Mouse (Mus musculus) left cerebral cortex, postnatal 10 days (tissue): ENCODE results near the gene 2210016L21Rik. TPM values are rescaled to one million over a fixed set of nuclear protein-coding genes. Genes with fewer than 3 reads are reported as not detected.
"Not testable (repeated sequence)": the region's sequence is repeated elsewhere in the genome, so short reads cannot be mapped to it uniquely, and the experiment has no call there.

ENCODE experiments used
- DNase-seq, 2 experiments: peaks; one replicate each; pipeline ENCODE4 v3.0.0; 2021 to 2022; ENCODE audit warnings: low spot score in 2 of 2, mixed read lengths in 1 of 2; ENCODE audit errors: extremely low spot score in 1 of 2
- intact Hi-C: fragments of 180-260 bp; cut with DNase I; formaldehyde crosslinking; loops from one replicate; pipeline ENCODE4 v1.15.1; 2025
- total RNA-seq, 2 experiments: library from RNA; stranded (reverse); gene quantifications; 2 replicates each; pipeline ENCODE4 v1.2.3; 2021

Gene 2210016L21Rik
- total RNA-seq, 2 experiments from 2014 or later = 203 to 206 TPM

DNA sequence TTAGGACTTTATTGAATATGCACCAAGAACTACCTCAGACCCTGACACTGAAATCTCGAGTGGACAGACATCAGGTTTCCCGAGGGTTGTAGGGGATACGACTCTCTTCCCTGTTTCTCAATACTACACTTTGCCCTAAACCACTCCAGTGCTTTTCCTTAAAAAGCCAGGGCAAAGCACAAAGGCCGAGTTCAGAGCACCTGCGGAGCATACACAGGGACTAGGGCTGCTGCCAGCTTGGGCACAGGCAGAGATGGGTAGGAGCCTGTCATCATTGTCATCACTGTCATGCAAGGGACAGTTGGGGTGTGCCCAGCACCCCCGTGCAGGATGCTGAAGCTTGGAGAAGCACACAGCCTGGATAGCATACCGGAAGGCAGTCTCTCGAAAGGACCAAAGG, 8.8 kb upstream of the 2210016L21Rik start:
- intact Hi-C loops = no loop called here
- DNase-seq = no peak

DNA sequence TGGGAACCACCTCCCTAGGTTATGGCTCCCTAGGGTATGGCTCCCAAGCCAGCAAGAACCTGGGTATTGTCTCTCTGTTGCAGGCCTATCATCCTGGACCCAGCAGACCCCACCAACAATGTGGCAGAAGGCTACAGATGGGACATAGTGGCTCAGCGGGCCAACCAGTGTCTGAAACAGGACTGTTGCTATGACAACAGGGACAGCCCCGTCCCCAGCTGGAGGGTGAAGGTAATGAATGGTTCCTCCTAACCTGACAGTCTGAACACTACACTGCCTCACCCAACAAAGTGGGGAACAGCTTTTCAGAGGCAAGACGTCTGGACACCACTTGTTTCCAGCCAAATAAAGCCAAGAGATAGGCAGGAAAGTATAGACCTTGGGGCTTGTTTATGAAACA, 6.1 kb upstream of the 2210016L21Rik start:
- intact Hi-C loops = no loop called here
- DNase-seq = no peak

DNA sequence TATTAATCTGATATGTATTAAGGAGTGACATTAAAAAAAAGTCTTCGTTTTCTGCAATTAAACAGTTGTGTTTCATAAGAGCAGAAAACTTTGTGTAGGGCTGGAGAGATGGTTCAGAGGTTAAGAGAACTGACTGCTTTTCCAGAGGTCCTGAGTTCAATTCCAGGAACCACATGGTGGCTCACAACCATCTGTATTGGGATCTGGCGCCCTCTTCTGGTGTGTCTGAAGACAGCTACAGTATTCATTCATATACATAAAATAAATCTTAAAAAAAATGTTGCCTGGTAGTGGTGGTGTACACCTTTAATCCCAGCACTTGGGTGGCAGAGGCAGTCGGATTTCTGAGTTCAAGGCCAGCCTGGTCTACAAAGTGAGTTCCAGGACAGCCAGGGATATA, 820 bp upstream of the 2210016L21Rik start:
- intact Hi-C loops, DNase-seq: not testable (repeated sequence)

DNA sequence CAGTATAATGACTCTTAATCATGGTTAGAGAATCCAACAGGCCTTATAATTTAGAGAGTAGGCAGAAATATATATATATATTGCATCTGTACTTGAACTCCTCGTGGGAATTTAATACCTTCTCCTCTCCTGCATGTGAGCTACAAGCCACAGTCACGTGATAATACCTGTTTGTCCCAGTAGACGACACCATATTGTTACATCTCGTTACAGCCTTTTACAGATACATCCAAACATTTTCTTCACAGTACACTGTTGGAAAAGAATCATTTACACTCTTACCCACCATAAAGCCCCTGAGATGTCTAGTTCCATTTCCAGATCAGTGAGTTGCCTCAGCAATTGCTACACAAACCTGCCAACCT, 790 bp downstream of the 2210016L21Rik start:
- DNase-seq = no peak
- intact Hi-C loops = no loop called here

DNA sequence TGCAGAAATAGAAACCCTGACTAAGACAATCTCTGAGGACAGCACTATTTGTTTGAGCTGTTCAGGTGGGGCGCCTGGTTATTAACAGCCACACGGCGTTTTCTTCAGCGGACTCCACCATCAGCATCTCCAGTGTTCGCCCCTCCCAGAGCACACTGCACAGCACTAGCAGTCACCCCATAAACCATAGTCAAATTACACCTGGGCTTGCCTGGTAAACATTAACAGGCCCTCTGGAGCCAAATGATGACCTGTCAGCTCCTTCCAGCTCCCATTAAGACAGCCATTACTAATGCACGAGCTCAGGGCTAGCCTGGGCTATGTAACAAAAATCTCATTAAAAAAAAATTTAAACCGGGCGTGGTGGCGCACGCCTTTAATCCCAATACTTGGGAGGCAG, 3.1 kb downstream of the 2210016L21Rik start:
- DNase-seq = no peak
- intact Hi-C loops = no loop called here

DNA sequence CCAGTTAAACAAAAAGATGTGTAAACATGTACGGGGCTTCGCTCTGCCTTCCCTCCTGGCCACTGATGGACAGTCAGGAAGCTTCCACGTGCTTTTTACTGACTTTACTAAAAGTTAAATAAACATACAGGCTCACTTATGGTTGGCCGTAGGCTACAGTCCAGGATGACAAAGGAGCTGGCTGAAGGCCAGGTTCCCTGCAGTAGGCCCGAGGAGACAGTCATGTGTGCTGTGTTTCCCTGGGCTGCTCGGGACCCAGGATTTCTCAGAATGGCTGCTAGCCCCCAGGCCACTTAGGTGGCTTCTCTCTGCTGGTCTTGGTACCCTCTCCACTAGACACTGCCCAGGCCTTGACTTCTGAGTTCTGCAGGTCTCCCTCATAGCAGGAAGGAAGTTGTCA, 6.9 kb downstream of the 2210016L21Rik start:
- intact Hi-C loops = no loop called here
- peak in 1 of 2 experiments; percentile 83 for DNase-seq

DNA sequence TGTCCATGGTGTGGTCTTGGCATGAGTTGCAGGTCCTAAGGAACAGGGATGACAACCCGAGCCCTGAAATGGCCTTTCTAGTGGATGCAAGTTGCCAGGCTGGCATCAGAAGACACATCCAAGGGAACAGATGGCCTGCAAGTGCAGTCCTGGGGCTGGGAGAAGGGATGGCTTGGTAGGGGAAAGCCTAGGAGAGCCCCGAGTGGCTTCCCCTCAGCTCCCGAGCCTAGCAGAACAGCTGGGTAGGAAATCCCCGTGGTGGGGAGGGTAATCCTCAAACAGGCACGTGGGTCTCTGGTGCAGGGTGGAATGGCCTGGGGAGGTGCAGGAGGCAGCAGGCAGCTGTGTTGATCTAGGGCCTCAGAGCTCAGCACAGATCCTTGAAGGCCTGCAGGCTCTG, 7.4 kb downstream of the 2210016L21Rik start:
- intact Hi-C loops = no loop called here
- no peak for DNase-seq

DNA sequence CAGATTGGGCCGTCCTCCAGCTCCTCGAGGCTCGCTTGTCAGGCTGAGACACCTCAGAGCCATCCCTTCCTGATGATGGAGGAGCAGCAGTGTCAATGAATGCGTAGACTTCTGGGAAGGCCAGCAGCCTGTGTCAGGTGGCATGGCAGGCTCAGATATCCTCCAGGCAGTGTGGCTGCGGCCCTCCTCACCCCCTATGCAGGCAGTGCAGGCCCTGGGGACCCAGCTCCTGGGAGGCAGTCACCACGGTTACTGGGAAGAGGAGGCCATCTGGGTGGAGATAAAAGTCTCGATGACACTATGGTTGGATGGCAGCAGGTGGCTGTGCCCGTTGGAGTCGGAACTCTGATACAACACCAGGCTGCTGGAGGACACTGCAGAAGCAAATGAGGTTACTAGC, 7.9 kb downstream of the 2210016L21Rik start:
- DNase-seq = no peak
- intact Hi-C loops = no loop called here

DNA sequence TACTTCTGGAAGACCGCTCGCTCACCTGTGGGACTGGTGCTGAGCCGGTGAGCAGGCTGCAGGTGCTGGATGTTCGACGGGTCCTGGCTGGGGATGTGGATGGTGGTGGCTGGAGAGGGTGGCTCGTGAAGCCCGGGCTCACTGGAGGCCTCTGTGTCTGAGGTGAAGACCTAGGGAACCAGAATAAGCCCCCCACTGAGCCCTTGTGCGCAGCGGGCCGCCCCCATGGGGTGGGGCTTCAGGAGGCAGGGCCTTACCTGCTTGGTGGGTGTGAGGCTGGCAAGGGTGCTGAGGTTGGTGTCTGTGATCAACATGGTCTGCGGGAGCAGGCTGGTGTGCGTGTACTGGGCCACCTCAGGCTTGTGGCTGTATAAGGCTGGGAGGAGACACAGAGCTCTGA, 8.7 kb downstream of the 2210016L21Rik start:
- intact Hi-C loops = no loop called here
- DNase-seq = no peak

DNA sequence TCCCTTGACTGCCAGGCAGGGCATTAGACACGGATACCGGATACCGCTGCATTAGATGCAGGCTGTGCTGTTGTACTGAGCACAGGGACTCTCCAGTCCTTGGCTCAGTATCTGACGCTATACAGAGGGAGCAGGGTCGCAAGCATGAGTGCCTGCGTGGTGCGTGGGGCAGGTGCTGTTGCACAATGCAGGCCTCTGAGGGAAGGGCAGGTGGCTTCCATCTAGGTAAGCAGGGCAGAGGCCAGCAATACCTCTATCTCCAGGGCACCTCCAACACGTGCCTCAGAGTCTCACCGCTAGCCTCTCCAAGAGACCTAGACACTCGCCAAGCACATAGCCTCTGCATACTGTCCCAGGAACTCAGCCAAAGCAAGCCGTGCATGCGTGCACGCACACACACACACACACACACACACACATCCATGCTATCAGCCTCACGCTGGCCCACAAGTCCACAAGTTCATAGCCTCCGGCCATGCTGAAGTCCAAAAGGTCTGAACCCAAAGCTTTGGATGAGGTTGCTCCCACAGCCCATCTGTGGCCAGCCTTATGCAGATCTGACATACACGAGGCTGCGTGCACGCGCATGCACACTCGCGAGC, 9.4 kb downstream of the 2210016L21Rik start:
- intact Hi-C loops = no loop called here
- no peak for DNase-seq

DNA sequence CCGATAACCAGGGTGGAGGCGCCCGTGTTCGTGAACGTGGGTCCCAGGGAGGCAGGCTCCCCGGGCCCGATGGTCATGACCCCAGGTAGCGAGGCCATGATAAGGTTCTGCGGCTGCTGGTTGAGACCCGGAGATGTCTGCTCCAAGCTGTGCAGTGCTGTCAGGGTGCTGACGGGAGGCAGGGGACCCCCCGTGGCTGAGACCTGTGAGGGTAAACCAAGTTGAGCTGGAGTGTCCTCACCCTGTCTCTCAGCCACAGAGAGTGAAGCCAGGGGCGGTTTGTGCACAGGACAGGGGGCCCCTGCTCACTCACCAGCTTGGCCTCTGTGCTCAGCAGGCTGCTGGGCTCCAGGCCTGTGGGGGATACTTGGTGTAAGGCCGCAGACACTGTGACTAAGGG, 11.4 kb downstream of the 2210016L21Rik start:
- DNase-seq = no peak
- intact Hi-C loops = no loop called here

DNA sequence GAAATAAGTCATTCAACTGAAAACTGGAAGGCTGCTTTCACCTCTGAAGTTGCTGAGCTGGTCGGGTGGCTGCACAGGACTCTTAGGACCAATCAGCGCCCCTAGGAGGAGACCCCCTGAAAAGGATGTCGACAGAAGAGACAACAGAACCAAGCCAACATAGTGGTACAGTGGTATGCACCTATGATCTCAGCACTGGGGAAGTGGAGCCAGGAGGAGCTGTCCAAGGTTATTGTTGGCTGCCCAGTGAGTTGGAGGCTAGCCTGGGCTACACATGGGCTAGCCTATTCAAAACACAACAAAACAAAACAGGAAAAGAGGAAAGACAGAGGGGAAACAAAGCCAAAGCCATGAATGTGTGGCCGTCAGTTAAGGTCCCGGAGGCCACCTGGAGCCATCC, 16.1 kb downstream of the 2210016L21Rik start:
- DNase-seq = no peak
- intact Hi-C loops = no loop called here

DNA sequence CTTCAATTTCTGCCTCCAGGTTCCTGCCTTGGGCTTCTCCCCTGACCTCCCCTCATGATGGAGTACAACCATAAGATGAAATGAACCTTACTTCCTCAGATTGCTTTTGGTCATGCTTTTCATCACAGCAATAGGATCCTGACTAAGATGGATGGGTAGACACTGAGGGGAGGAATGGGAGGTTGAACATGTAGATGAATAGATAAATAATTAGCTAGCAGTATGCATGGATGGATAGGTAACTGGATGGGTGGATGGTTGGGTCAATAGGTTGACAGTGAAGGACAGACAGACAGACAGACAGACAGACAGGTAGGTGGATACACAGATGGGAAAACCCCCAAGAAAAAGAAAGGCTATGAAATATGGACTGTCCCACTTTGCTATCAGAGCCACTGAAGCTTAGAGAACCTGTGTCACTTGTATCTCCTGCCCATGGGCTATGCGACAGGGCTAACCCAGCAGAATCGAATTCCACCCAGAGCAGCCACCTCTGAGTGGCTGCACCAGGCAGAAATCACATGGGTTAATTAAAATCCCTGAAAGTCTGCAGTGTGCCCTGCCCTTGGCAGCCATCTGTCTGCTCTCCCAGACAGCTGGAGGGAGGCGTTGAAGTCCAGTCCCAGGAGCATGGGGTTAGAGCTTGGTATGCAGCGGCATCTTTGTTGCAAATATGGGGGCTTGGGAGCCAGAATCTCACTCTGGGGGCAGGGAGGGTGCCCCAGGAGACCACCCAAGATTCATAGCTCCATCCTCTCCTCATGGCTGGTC, 19.8 kb downstream of the 2210016L21Rik start:
- intact Hi-C loops = no loop called here
- no peak for DNase-seq

DNA sequence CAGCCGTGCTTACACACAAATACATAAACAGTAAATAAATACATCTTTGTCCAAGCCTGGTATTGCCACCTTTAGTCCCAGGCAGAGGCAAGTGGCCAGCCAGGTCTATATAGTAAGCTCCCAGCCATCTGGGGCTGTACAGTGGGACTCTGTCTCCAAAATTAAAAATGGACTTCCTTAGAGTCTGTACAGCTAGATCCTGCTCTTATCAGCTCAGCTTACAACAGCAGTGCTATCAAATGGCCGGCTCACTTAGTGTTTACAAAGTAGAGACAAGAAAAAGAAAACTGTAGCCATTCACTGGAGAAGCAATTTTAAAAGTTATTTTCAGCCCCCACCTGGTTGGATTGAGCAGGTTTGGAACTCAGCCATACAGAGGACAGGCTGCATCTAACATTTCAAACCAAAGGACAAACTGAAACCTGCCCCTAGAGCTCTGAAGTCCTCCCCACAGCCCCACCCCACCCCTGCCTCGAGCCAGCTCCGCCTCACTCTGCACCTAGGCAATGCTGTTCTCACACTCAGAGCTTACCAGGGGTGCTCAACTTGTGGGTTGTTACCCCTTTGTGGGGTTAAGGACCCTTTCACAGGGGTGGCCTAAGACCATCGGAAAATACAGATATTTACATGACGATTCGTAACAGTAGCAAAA, 22.5 kb downstream of the 2210016L21Rik start:
- no peak for DNase-seq
- intact Hi-C loops = no loop called here

DNA sequence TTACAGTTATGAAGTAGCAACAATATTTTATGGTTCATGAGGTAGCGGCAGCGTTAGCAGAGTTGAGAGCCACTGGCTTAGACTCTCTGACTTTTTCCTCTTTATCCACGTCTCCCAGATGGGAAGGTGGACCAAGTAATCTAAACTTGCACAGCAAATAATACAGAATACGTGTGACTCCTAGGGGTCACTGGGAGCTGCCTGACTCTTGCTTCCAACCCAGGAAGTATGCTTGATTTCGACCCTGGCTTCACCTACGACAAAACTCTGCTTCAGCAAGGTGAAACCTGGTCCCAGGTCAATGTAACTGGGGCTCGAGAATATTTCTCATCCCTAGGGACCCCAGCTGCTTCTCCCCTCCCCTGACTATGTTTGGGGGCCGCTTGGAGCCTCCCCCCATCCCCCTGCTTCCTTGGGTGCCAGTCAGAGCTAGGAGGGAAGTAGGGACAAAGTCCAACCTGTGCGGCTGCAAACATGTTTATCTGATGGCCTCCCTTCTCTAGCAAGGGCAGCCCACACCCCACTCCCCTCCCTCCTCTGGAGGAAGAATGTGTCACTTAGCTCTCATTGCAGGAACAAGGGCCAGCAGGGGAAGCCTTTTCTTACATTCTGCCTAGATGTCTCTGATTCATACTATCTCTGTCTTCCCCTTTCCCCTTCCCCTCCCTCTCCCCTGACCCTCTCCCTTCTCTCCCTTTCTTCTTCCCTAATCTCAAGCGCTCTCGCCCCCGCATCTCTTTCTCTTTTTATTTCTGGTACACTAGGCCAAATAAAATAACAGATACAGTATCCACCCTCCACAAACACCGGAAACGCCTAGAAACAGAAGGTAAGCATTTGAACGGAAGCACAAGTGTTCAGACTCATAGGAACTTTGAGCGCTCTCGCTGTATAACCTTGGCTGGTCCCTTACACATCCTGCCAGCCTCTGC, 23.3 kb downstream of the 2210016L21Rik start:
- no peak for DNase-seq
- intact Hi-C loops = no loop called here

DNA sequence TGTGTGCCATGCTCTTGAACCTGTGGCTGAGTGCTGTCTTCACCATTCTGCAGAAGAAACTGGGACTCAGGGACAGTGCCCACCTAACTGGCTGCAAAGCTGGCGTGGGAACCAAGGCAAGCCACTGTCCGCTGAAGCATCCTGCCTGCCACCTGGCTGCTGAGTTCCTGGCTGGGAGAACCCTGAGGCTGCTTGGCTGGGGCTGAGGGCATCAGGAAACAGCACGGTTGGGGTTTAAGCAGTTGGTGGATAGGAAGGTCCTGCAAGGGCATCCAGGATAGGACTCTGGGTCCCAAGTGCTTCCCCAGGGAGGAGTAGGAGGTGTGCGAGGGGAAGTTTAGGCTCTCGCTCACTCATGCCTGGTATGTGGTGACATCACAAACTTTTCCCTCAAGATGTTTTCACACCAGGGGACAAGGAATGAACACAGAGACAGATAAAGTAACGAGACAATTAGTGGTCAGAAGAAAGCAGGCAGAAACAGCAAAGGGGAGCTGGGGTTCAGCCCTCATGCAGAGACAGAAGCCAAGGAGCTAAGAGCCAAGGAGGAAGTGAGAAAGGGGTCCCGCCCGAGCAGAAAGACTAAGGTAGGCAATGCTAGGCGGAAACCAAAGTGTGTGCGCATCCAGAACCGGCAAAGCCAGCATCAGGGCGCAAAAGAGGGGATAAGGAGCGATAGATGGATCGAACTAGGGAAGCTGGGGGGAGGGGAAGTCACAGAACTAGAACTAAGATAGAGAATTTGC, 25.7 kb downstream of the 2210016L21Rik start:
- intact Hi-C loops = no loop called here
- DNase-seq = peak in 1 of 2 experiments; percentile 14

DNA sequence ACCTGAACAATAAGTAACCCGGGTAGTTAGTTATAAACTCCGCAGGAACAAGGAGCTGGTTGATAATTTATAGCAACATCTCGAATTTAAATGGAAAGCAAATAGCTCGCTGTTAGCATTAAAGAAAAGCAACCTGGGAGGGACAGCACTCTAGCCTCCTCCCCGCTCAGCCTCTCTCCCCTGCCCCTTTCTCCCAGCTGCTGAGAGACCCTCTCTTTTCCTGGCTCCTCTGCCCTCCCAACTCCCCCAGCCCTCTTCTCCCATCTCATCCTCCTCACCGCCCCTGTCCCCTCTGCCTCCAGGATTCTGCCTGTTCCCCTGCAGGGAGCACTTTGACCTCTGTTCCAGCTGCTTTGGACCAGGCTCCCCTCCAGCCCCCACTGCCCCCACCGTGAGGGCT, 26.7 kb downstream of the 2210016L21Rik start:
- DNase-seq = no peak
- intact Hi-C loops = no loop called here

DNA sequence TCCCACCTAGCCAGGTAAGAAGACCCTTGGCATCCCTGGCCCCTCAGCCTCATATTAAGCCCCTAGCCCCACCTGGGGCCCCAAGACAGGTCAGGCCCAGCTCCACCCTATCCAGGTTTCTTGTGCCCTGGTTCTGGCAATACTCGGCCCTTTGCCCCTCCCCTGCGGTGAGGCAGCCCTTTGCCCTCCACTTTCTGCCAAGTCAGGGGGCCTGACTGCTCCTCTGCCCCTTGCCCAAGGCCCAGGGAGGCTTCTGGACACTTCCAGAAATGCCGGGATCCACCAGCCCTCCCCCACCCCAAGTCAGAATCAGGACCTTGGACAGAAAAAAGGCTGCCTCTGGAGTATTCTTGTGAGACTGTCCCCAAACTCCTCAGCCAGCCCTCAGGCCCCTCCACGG, 27.1 kb downstream of the 2210016L21Rik start:
- DNase-seq = peak in 1 of 2 experiments; percentile 22
- intact Hi-C loops = no loop called here
